Mouse (Mus musculus) cerebellum, postnatal 36 days (tissue): ENCODE results near the gene Mal.
"Not testable (repeated sequence)": the region's sequence is repeated elsewhere in the genome, so short reads cannot be mapped to it uniquely, and the experiment has no call there.

Experiments used
- DNase-seq, 2 experiments: peaks; one replicate each; pipeline ENCODE4 v3.0.0; 2021 to 2022; ENCODE audit warnings: mixed read lengths in 2 of 2

Mal gene

DNA sequence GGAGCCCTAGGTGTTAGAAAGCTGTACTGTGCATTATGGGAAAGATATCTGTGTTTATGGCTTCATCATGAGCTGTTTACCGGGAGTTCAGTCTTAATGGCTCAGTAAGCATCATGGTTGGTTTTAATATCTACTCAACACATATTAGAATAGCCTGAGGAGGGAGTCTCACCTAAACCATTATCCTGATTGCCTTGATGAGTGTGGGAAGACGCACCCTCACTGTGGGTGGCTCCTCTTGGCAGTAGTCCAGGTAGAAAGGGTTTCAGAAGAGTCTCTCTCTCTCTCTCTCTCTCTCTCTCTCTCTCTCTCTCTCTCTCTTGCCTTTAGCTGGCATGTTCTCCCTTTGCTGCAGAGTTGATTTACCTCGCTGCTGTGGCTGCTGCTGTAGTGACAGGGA is 34.4 kb downstream of the Mal start:
- DNase-seq: no peak

DNA sequence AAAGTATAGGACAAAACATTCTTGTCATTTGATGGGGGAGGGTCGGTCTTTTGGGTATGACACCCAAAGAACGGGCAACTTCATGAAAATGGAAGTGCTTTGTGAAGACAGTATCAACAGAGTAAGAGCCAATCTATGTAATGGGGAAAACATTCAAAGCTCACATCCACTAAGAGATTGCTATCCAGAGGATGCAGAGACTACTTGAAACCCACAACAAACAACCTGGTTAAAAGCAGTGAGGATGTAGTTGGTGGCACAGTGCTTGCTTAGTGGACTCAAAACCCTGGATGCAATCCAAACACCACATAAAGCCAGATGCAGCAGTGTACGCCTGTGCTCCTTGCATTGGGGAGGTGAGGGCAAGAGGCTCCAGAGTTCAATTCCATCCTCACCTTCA is 37.2 kb downstream of the Mal start:
- no peak for DNase-seq

DNA sequence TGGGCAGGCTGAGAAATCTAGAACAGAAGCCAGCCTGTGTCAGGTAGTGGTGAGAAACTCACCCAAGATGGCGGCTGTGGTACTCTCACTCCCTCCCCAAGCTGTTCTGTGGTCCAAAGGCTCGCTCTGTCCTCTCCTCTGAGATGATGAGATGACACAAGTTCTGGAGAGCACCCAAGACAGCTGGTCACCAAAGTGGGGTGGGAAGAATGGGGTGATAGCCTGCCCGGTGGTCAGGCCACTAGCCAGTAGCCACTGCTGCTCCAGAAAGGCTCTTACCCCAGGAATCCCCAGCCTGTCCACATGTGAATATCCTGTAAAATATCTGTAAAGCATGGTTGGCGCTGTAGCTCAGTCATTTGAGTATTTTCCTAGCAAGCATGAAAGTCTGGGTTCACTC is 44.2 kb downstream of the Mal start:
- no peak for DNase-seq

- DNase-seq: no peak
Observed at GRCm38 (mm10) chr2:127611386-127611785, 45.1 kb downstream of the Mal start.

DNA sequence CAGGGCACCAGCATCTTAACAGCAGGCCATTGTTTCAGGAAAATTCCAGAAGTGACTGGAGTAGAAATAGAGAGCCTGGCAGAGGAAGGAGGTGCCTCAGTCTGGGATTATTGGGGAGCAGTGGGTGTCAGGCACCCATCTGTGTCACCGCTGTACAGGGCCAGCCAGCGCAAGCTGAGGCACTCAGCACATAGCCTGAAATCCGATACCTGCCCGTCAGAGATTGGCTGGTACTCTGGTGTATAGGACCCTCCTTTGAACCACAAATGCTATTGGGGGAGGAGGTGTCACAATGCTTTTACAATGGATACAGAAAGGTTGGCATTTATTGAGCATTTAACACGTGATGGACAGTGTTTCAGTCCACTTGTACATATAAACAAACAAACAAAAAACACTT is 47.5 kb downstream of the Mal start:
- no peak for DNase-seq

GRCm38 (mm10) chr2:127608234-127608633 is 48.3 kb downstream of the Mal start:
- no peak for DNase-seq

- no peak for DNase-seq
Observed at GRCm38 (mm10) chr2:127605203-127605602, 51.3 kb downstream of the Mal start.

DNA sequence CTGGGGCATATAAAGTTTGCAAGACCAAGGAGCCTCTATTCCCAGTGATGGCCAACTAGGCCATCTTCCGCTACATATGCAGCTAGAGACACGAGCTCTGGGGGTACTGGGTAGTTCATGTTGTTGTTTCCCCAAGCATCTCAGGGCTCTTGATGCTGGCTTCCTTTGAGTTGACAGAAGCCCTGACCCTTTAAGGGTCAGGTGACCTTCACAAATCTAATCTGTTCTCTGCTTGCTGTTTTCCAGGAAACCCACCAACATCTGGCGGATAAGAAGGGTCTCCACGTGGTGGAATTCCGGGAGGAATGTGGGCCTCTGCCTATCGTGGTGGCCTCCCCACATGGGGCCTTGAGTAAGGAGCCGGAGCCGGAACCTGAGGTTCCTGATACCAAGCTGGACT is 53.1 kb downstream of the Mal start:
- DNase-seq: not testable (repeated sequence)

- DNase-seq: no peak
Observed at GRCm38 (mm10) chr2:127590840-127591239, 65.7 kb downstream of the Mal start.

DNA sequence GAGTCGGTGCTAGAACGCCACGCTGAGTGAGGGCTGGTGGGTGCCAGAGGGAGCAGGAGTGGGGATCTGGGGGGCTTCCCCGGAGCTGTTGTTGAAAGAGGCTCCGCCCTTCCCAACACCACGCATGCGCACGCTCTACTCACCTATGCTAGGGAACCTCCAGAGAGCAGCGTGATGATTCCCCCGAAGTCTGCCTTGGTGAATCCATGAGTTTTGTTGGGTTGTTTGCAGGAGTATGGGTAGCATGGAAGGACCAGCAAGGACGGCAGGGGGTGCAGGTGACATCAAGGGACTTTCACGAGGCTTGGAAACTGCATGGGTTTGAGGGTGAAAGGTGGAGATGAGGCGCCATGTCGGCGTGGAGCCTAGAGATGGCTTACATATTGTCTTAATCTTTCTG is 66.3 kb downstream of the Mal start:
- DNase-seq: no peak

DNA sequence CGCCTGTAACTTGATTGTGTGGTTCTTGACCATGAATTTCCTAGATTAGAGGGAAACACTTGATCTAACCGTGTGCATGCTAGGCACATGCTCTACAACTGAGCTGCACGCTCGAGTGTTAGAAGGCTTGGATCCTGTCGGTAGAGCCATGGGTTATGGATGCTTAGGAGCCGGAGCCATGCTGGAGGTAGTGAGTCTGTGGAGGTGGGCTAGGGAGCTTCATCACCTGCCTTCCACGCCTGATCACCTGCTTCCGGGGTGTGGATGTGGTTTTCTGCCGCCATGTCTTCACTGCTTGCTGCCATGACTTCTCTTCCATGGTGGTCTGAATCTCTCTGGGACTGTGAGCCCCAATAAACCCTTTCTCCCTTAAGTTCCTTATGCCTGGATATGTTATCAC is 67.6 kb downstream of the Mal start:
- DNase-seq: no peak

DNA sequence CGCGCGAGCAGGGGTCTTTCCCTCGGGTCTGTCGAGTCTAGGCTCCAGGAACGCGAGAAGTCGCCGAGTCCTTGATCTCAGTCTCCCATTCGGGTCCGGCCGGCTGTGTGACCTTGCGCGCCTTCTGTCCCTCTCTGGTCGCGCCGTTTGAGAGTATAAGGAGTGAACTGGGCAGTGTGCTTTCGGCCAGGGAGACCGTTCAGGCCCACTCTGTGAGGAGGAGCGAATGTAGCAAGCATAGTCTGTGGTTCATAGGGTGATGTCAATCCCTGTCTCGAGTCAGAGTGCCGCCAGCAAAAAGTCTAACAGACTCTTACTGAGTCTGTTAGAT is 69.0 kb downstream of the Mal start:
- no peak for DNase-seq

DNA sequence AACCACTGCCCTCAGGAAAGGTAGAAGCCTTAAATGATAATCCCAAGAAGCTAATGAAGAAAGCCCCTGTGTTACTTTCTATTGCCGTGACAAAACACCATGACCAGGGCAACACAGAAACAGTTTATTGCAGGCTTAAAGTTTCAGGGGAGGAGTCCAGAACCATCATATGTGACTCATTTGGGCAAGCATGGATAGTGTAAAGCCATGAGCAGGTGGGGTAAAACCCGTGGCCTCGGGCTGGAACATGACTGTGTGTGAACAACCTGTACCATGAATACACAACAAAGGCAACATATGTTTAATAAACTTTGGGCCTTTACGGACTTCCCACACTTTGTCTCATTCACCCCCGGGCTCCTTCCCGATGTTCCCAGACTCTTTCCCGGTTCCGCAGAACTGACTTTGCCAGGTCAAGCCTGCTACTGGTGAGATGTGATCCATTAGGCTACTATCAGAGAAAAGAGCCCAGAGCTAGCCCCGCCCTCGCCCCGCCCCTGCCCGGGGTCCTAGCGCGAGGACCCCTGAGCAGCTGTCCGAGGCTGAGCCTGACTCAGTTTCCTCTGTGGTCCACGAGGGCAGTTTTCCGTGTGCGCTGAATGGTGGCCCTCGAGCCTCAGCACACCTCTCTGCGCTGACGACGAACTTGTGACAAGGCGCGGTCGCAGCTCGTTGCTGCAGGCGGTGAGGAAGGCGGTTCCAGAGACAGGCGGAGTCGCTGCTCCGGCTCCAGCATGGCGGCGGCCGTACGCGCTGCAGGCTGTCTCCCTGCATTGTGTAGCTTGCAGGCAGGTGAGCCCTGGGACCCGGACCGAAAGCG is 69.6 kb downstream of the Mal start, which contains the start of the genes Zfp661 and Mrps5:
Gene Zfp661, minus strand, starts transcription at position 401 of the 820 bp plus-strand sequence.
Gene Mrps5, plus strand, starts transcription at position 529 of the 820 bp plus-strand sequence.
- peak; percentile 83 to 84 for DNase-seq

DNA sequence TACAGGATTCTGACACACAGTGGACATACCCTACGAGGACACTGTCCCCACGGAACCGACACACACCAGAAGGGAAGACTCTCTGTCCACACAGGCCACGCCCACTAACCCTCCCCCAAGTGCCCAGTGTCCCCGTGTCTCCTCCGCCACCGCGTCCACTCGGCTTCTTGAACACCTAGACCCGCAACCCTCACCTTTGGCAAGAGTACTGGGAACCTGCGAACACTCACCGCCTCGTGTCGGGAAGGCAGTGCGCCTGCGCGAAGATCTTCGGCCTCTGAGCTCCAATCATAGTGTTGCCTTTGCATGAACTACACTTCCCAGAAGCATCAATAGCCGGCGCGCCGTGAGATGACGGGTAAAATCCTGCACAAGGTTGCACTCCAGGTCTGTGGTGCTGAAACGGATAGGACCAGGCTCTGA is 72.0 kb downstream of the Mal start:
- DNase-seq: peak; percentile 95 to 97
